Mouse (Mus musculus) hindbrain, postnatal 0 days (tissue): ENCODE data around the gene Scyl2. TPM values are rescaled to one million over a fixed set of nuclear protein-coding genes. Genes with fewer than 3 reads are reported as not detected.

ENCODE experiments used
- ATAC-seq: fragments of 200-750 bp; cut with Nextera tagmentation; 2 replicates; pipeline ENCODE4 v1.8.0; 2017; ENCODE audit warnings: mild to moderate bottlenecking, moderate TSS enrichment, moderate library complexity
- DNase-seq: peaks from one replicate; pipeline ENCODE4 v3.0.0-alpha.2; 2015; ENCODE audit warnings: low spot score
- H3K27ac ChIP-seq: fragments of 300-500 bp; sonication (generic); 2 replicates; pipeline ENCODE4 v1.5.1; 2014; ENCODE audit warnings: mild to moderate bottlenecking
- H3K27me3 ChIP-seq: fragments of 300-500 bp; sonication (generic); 2 replicates; pipeline ENCODE4 v1.6.1; 2014; ENCODE audit warnings: low read length, mixed read lengths; ENCODE audit not compliant: insufficient read depth
- H3K36me3 ChIP-seq: fragments of 300-500 bp; sonication (generic); 2 replicates; pipeline ENCODE4 v1.6.1; 2014; ENCODE audit warnings: low read length, mixed read lengths; ENCODE audit not compliant: insufficient read depth
- H3K4me1 ChIP-seq: fragments of 300-500 bp; sonication (generic); 2 replicates; pipeline ENCODE4 v1.6.1; 2014; ENCODE audit warnings: antibody characterized with exemption, low read length, mixed read lengths; ENCODE audit not compliant: insufficient read depth
- H3K4me2 ChIP-seq: fragments of 300-500 bp; sonication (generic); 2 replicates; pipeline ENCODE4 v1.6.1; 2014; ENCODE audit warnings: low read depth, mild to moderate bottlenecking, low read length, moderate library complexity, mixed read lengths
- H3K4me3 ChIP-seq: fragments of 300-500 bp; sonication (generic); 2 replicates; pipeline ENCODE4 v1.5.1; 2014; ENCODE audit warnings: low read length
- H3K9ac ChIP-seq: fragments of 300-500 bp; sonication (generic); replicated peaks from 2 replicates; pipeline ENCODE4 v1.6.1; 2014; ENCODE audit warnings: mild to moderate bottlenecking, low read length, moderate library complexity, mixed read lengths
- H3K9me3 ChIP-seq: fragments of 300-500 bp; sonication (generic); 2 replicates; pipeline ENCODE4 v1.6.1; 2016; ENCODE audit warnings: low read length, mixed read lengths
- CTCF ChIP-seq: IDR thresholded peaks from 2 replicates; pipeline ENCODE4 v1.5.1; 2016; ENCODE audit warnings: antibody characterized with exemption, control low read depth, low read depth
- WGBS: fragments of 180-500 bp; shearing (Covaris S2); extraction: QIAGEN DNeasy Blood & Tissue Kit; methylation state at CpG from one replicate; pipeline ENCODE4 v1.1.7; 2014; 5-methylcytosine and 5-hydroxymethylcytosine counted together
- polyA plus RNA-seq: library from polyadenylated mRNA; unstranded; fragments of >200 nt; fragmentation: Nextera tagmentation; extraction: Ambion mirVana; gene quantifications from 2 replicates; pipeline ENCODE4 v1.2.1, GENCODE M21; 2015
- total RNA-seq: library from RNA; depleted of rRNA; stranded (reverse); fragments of >200 nt; gene quantifications from 2 replicates; pipeline ENCODE4 v1.2.3, GENCODE M21; 2014

The Scyl2 gene
- total and polyA plus RNA-seq, 2 experiments from 2014 or later = 6.9 to 31.2 TPM

DNA sequence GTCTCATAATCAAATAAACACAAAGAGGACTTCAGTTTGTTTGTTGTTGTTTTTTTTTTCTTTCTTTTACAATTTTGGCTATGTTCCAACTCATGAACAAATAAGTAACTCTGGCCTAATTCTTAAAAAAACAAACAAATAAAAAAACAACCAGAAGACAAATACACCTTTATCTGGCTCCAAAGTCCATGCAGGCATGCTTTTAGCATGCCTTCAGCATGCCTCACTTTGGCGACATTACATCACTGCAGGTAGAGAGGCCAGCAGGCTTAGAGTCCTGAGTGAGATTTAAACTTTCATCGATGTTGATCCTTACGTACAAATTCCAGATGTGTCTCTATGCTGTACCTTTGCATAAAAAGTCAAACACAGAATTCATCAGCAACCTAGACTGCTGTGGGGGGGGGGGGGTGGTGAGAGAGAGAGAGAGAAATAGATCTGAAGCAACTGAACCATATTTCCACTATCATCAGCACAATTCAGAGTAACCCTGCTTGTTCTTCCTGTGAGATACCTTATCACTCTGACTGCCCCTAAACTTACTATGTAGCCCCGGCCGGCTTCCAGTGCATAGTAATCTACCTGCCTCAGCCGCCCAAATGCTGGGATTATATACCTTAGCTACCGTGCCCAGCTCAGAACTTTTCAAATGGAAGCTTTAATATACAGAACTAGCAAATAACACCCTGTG is 52.2 kb downstream of the Scyl2 start:
- DNase-seq (no peak), ATAC-seq (no peak)
- WGBS = 93% methylated on average over 7 of the region's 7 CpGs
- H3K36me3 ChIP-seq = no peaks in the 10 kb centered on the region
- no peaks in the 10 kb centered on the region for H3K4me1 ChIP-seq
- H3K9ac ChIP-seq = no peak overlapping the region
- H3K27me3 ChIP-seq = no peaks in the 10 kb centered on the region
- H3K4me2 ChIP-seq = no peak overlapping the region
- H3K27ac ChIP-seq = no peak overlapping the region
- TF ChIP-seq CTCF = no peak
- no peak overlapping the region for H3K4me3 ChIP-seq
- no peaks in the 10 kb centered on the region for H3K9me3 ChIP-seq

DNA sequence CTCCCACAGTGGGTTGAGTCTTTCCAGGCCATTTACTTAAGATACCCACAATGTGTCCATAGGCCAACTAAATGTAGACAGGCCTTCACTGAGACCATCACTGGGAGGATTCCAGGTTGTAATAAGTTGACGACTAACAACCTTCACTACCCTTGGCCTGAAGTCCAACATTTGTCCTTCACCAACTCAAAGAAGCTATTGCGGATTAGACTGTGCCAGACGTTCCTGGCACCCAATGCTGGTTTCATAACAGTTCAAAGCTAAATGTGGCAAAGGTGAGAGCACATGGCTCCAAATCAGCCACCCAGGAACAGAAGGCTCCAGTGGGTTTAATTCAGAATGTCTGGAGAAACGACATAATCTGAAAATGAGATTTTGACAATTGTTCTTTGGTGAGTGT is 53.0 kb downstream of the Scyl2 start:
- DNase-seq = no peak
- no peak for ATAC-seq
- H3K27me3 ChIP-seq = no peaks in the 10 kb centered on the region
- H3K36me3 ChIP-seq = no peaks in the 10 kb centered on the region
- no peaks in the 10 kb centered on the region for H3K4me1 ChIP-seq
- H3K27ac ChIP-seq = no peak overlapping the region
- TF ChIP-seq CTCF = no peak
- H3K9me3 ChIP-seq = no peaks in the 10 kb centered on the region
- H3K9ac ChIP-seq = no peak overlapping the region
- 78% methylated on average over 4 of the region's 4 CpGs for WGBS
- no peak overlapping the region for H3K4me2 ChIP-seq
- H3K4me3 ChIP-seq = no peak overlapping the region

DNA sequence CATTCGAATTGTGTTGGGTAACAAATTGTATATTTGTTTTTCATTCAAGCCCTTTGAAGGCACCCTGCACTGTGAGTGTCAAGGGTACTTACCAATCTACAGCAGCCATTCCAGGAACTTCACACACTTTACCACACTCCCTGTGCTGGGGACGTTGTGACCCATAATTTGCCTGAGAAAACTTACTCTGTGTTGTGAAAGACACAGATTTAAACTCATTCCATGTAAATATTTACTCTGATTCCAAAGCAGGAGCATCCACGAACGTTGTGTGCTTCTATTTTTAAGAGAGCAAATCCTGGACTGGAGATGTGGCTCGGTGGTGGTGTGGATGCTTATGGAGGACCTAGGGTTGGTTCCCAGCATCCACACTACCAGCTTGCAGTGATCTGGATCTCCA is 54.3 kb downstream of the Scyl2 start:
- no peak for ATAC-seq
- H3K4me1 ChIP-seq = no peaks in the 10 kb centered on the region
- no peaks in the 10 kb centered on the region for H3K36me3 ChIP-seq
- no peak for DNase-seq
- WGBS = 77% methylated on average over 5 of the region's 5 CpGs
- no peaks in the 10 kb centered on the region for H3K27me3 ChIP-seq
- H3K9ac ChIP-seq = no peak overlapping the region
- no peak overlapping the region for H3K4me2 ChIP-seq
- H3K9me3 ChIP-seq = no peaks in the 10 kb centered on the region
- no peak for TF ChIP-seq CTCF
- H3K4me3 ChIP-seq = no peak overlapping the region
- no peak overlapping the region for H3K27ac ChIP-seq

DNA sequence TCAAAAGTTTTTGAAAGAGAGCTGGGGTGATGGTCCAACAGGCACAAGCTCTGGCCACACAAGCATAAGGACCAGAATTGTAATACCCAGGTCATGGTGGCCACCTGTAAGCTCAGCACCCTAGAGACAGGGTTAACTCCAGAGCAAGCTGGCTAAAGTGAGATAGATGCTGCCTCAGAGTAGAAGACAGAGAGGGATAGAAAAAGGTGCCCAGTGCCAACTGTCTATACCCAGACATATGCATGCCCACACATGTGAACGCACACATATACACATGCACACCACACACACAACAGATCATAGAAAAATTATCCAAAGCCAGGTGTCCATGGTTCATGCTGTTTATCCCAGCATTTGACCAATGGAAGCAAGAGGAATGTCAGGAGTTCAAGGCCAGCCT is 55.5 kb downstream of the Scyl2 start:
- no peak overlapping the region for H3K27ac ChIP-seq
- 97% methylated on average over 1 of the region's 1 CpGs for WGBS
- DNase-seq = no peak
- no peak overlapping the region for H3K4me3 ChIP-seq
- ATAC-seq = 0 out of 2 replicates have a peak, but pooled peaks have one; percentile 18
- H3K27me3 ChIP-seq = no peaks in the 10 kb centered on the region
- no peak overlapping the region for H3K4me2 ChIP-seq
- H3K9ac ChIP-seq = no peak overlapping the region
- no peaks in the 10 kb centered on the region for H3K9me3 ChIP-seq
- H3K4me1 ChIP-seq = no peaks in the 10 kb centered on the region
- H3K36me3 ChIP-seq = no peaks in the 10 kb centered on the region
- TF ChIP-seq CTCF = no peak

DNA sequence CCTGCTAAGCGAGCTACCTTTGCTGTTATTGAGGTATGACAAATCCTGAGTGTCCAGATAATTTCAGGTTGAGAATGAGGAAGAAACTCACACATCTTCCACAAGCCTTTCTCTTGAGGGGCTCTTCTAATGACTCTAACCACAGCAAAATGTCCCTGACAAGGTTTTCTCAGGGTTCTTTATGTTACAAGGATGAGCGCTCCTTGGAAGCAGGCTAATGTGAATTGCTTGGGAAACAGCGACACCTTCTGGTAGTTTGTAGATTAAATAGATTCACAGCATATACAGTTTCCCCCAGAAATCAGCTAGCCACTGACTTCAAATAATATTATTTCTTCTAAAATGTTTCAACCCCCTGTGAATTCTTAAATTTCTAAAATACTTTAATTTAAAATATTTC is 56.0 kb downstream of the Scyl2 start:
- no peak overlapping the region for H3K27ac ChIP-seq
- H3K36me3 ChIP-seq = no peaks in the 10 kb centered on the region
- no peaks in the 10 kb centered on the region for H3K9me3 ChIP-seq
- 30% methylated on average over 3 of the region's 3 CpGs for WGBS
- peak; percentile 83 for ATAC-seq
- peak; percentile 77 for TF ChIP-seq CTCF
- no peak overlapping the region for H3K4me3 ChIP-seq
- peak; percentile 92 for DNase-seq
- no peak overlapping the region for H3K4me2 ChIP-seq
- H3K4me1 ChIP-seq = no peaks in the 10 kb centered on the region
- H3K27me3 ChIP-seq = no peaks in the 10 kb centered on the region
- no peak overlapping the region for H3K9ac ChIP-seq

DNA sequence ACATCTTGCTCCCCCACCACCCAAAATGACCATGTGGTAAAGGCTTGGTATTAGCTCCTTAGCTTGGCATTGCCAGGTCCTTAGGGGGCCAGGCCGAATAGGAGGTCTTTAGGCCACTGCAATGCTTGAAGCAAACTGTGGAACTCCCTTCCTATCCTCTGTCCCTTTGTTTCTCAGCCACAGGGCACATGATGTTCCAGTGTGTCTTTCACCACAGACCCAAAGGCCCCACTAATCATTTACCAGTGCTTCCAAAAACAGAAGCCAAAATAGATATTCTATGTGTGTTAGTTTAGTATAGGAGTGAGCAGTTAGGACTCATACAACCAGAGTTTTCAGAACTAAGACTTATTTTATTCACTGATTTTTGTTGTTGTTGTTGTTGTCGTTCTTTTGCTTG is 59.4 kb downstream of the Scyl2 start:
- no peaks in the 10 kb centered on the region for H3K36me3 ChIP-seq
- H3K9ac ChIP-seq = no peak overlapping the region
- DNase-seq = no peak
- H3K4me1 ChIP-seq = no peaks in the 10 kb centered on the region
- no peaks in the 10 kb centered on the region for H3K9me3 ChIP-seq
- ATAC-seq = no peak
- H3K27me3 ChIP-seq = no peaks in the 10 kb centered on the region
- TF ChIP-seq CTCF = no peak
- no peak overlapping the region for H3K4me2 ChIP-seq
- 81% methylated on average over 2 of the region's 2 CpGs for WGBS
- no peak overlapping the region for H3K27ac ChIP-seq
- no peak overlapping the region for H3K4me3 ChIP-seq

DNA sequence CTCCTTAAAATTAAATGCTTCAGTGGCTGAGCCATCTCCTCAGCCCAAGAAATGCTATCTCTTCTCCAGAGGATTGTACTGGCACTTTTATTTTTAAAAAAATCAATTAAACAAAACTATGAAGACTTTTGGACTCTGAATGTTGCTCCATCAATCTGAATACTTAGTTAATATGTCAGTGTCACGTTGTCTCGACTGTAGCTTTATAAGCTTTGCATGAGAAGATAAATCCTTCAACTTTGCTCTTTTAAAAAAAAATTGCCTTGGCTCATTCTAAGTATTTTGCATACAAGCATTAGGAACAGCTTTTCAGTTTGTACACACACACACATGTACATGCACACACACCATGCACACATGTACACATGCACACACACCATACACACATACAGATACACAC is 61.9 kb downstream of the Scyl2 start:
- ATAC-seq = no peak
- 78% methylated on average over 2 of the region's 2 CpGs for WGBS
- no peak for TF ChIP-seq CTCF
- no peak for DNase-seq
- H3K4me3 ChIP-seq = no peak overlapping the region
- H3K4me2 ChIP-seq = no peak overlapping the region
- no peaks in the 10 kb centered on the region for H3K9me3 ChIP-seq
- no peaks in the 10 kb centered on the region for H3K27me3 ChIP-seq
- no peak overlapping the region for H3K27ac ChIP-seq
- no peak overlapping the region for H3K9ac ChIP-seq
- H3K36me3 ChIP-seq = no peaks in the 10 kb centered on the region
- H3K4me1 ChIP-seq = no peaks in the 10 kb centered on the region
